Mouse (Mus musculus) left cerebral cortex, postnatal 14 days (tissue): Measurements from ENCODE around the gene Cib1. TPM values are rescaled to one million over a fixed set of nuclear protein-coding genes. Genes with fewer than 3 reads are reported as not detected.

Source experiments
- DNase-seq, 2 experiments: peaks; one replicate each; pipeline ENCODE4 v3.0.0; 2021 to 2022; ENCODE audit warnings: low spot score in 2 of 2, mixed read lengths in 1 of 2
- intact Hi-C: fragments of 180-260 bp; cut with DNase I; formaldehyde crosslinking; loops from one replicate; pipeline ENCODE4 v1.15.1; 2025
- total RNA-seq, 2 experiments: library from RNA; stranded (reverse); gene quantifications; 2 replicates each; pipeline ENCODE4 v1.2.3; 2021

The Cib1 gene
- total RNA-seq, 2 experiments from 2014 or later = 18.7 to 22.0 TPM

GRCm38 (mm10) chr7:80241661-80242060 lies 9.0 kb upstream of the Cib1 start:
- DNase-seq = no peak
- intact Hi-C loops = no loop called here

- no peak for DNase-seq
- intact Hi-C loops = no loop called here
These were observed 5.9 kb upstream of the Cib1 start for GRCm38 (mm10) chr7:80238542-80238941.

GRCm38 (mm10) chr7:80233799-80234198 lies 1.2 kb upstream of the Cib1 start:
- no peak for DNase-seq
- intact Hi-C loops = no loop called here

- no peak for DNase-seq
- intact Hi-C loops = no loop called here
These were observed 583 bp downstream of the Cib1 start for GRCm38 (mm10) chr7:80231971-80232488.

GRCm38 (mm10) chr7:80230196-80230595 lies 2.4 kb downstream of the Cib1 start:
- no peak for DNase-seq
- intact Hi-C loops = no loop called here

GRCm38 (mm10) chr7:80227065-80227464 lies 5.5 kb downstream of the Cib1 start:
- intact Hi-C loops = no loop called here
- no peak for DNase-seq

GRCm38 (mm10) chr7:80221179-80221750 lies 11.3 kb downstream of the Cib1 start:
- intact Hi-C loops = no loop called here
- DNase-seq = no peak

GRCm38 (mm10) chr7:80220237-80220797 lies 12.3 kb downstream of the Cib1 start:
- no peak for DNase-seq
- intact Hi-C loops = no loop called here

GRCm38 (mm10) chr7:80218666-80219065 lies 13.9 kb downstream of the Cib1 start:
- intact Hi-C loops = no loop called here
- no peak for DNase-seq

- intact Hi-C loops = no loop called here
- DNase-seq = peak; percentile 43 to 56
These were observed 16.0 kb downstream of the Cib1 start for GRCm38 (mm10) chr7:80216566-80216965.

- DNase-seq = peak; percentile 73 to 80
- intact Hi-C loops = loop anchor here (2.0 kb wide), 1 partner anchor 75 kb away; no protein-coding TSS in a partner anchor
These were observed 17.2 kb downstream of the Cib1 start for GRCm38 (mm10) chr7:80215398-80215797.

- intact Hi-C loops = loop anchor here (2.0 kb wide), 1 partner anchor 74 kb away; no protein-coding TSS in a partner anchor
- no peak for DNase-seq
These were observed 18.2 kb downstream of the Cib1 start for GRCm38 (mm10) chr7:80214459-80214858.

- DNase-seq = no peak
- intact Hi-C loops = loop anchor here (2.0 kb wide), 1 partner anchor 73 kb away; no protein-coding TSS in a partner anchor
These were observed 19.0 kb downstream of the Cib1 start for GRCm38 (mm10) chr7:80213604-80214003.

- no peak for DNase-seq
- intact Hi-C loops = no loop called here
These were observed 21.6 kb downstream of the Cib1 start for GRCm38 (mm10) chr7:80210982-80211381.

- peak in 1 of 2 experiments; percentile 49 for DNase-seq
- intact Hi-C loops = no loop called here
These were observed 22.9 kb downstream of the Cib1 start for GRCm38 (mm10) chr7:80209669-80210068.

- no peak for DNase-seq
- intact Hi-C loops = no loop called here
These were observed 23.7 kb downstream of the Cib1 start for GRCm38 (mm10) chr7:80208738-80209430.

GRCm38 (mm10) chr7:80208026-80208642 lies 24.5 kb downstream of the Cib1 start:
- DNase-seq = no peak
- intact Hi-C loops = no loop called here

- intact Hi-C loops = no loop called here
- no peak for DNase-seq
These were observed 25.3 kb downstream of the Cib1 start for GRCm38 (mm10) chr7:80207314-80207731.

GRCm38 (mm10) chr7:80205705-80206589 lies 26.7 kb downstream of the Cib1 start:
- no peak for DNase-seq
- intact Hi-C loops = no loop called here
